Mouse (Mus musculus) kidney, embryonic 16.5 days (tissue): ENCODE results near the gene Ddx24. TPM values are rescaled to one million over a fixed set of nuclear protein-coding genes. Genes with fewer than 3 reads are reported as not detected.
A peak's percentile ranks its signal among the peaks of the same experiment; 100 is the strongest.
"Not testable (repeated sequence)": the region's sequence is repeated elsewhere in the genome, so short reads cannot be mapped to it uniquely, and the experiment has no call there.

ENCODE experiments used
- ATAC-seq: fragments of 200-750 bp; cut with Nextera tagmentation; 2 replicates; pipeline ENCODE4 v1.8.0; 2017; ENCODE audit warnings: moderate TSS enrichment; ENCODE audit not compliant: low FRiP score, low TSS enrichment
- H3K27ac ChIP-seq: fragments of 300-500 bp; sonication (generic); 2 replicates; pipeline ENCODE4 v1.5.1; 2014; ENCODE audit warnings: low read length
- H3K27me3 ChIP-seq: fragments of 300-500 bp; sonication (generic); 2 replicates; pipeline ENCODE4 v1.6.1; 2014; ENCODE audit warnings: low read length, control low read depth, mixed read lengths; ENCODE audit not compliant: insufficient read depth
- H3K36me3 ChIP-seq: fragments of 300-500 bp; sonication (generic); 2 replicates; pipeline ENCODE4 v1.6.1; 2014; ENCODE audit warnings: low read length, control low read depth, mixed read lengths; ENCODE audit not compliant: insufficient read depth
- H3K4me1 ChIP-seq: fragments of 300-500 bp; sonication (generic); 2 replicates; pipeline ENCODE4 v1.6.1; 2014; ENCODE audit warnings: low read length, control low read depth, mixed read lengths; ENCODE audit not compliant: insufficient read depth
- H3K4me2 ChIP-seq: fragments of 300-500 bp; sonication (generic); replicated peaks from 2 replicates; pipeline ENCODE4 v1.6.1; 2014; ENCODE audit warnings: low read depth, low read length
- H3K4me3 ChIP-seq: fragments of 300-500 bp; sonication (generic); 2 replicates; pipeline ENCODE4 v1.5.1; 2014; ENCODE audit warnings: mild to moderate bottlenecking, low read length
- H3K9ac ChIP-seq: fragments of 300-500 bp; sonication (generic); replicated peaks from 2 replicates; pipeline ENCODE4 v1.6.1; 2014; ENCODE audit warnings: low read length
- H3K9me3 ChIP-seq: fragments of 300-500 bp; sonication (generic); 2 replicates; pipeline ENCODE4 v1.6.1; 2016; ENCODE audit warnings: low read length, control low read depth
- WGBS: fragments of 180-500 bp; shearing (Covaris S2); extraction: QIAGEN DNeasy Blood & Tissue Kit; methylation state at CpG from one replicate; pipeline ENCODE4 v1.1.7; 2014; 5-methylcytosine and 5-hydroxymethylcytosine counted together
- polyA plus RNA-seq: library from polyadenylated mRNA; unstranded; fragments of >200 nt; fragmentation: Nextera tagmentation; extraction: Ambion mirVana; gene quantifications from 2 replicates; pipeline ENCODE4 v1.2.1, GENCODE M21; 2015

Gene Ddx24
- polyA plus RNA-seq = 74.6 and 92.1 TPM in 2 replicates

GRCm38 (mm10) chr12:103425729-103426470 is at the start of gene Ddx24:
Gene Ddx24, minus strand, starts transcription at chr12:103425830.
- under 1% methylated on average over 33 of the region's 33 CpGs for WGBS
- peak within 1 kb of the TSS; percentile 90 for H3K4me2 ChIP-seq
- peak within 1 kb of the TSS; percentile 23; the same call in 1 of the 2 replicates for H3K27ac ChIP-seq

GRCm38 (mm10) chr12:103474481-103474880 is 48.9 kb upstream of the Ddx24 start:
- no peaks in the 10 kb centered on the region for H3K4me1 ChIP-seq
- H3K9me3 ChIP-seq = no peaks in the 10 kb centered on the region
- H3K27me3 ChIP-seq = no peaks in the 10 kb centered on the region
- ATAC-seq = no peak
- no peak overlapping the region for H3K27ac ChIP-seq
- 33% methylated on average over 2 of the region's 2 CpGs for WGBS
- no peak overlapping the region for H3K4me2 ChIP-seq
- H3K4me3 ChIP-seq = no peak overlapping the region
- no peaks in the 10 kb centered on the region for H3K36me3 ChIP-seq
- no peak overlapping the region for H3K9ac ChIP-seq

More at GRCm38 (mm10) chr12:103425729-103426470, at the start of gene Ddx24:
- peak within 1 kb of the TSS; percentile 85 for H3K9ac ChIP-seq
- peak within 1 kb of the TSS; percentile 96 for H3K4me3 ChIP-seq
- H3K4me1 ChIP-seq = peaks cover 32% of the 10 kb centered on the region
- H3K9me3 ChIP-seq = no peaks in the 10 kb centered on the region
- ATAC-seq = peak; percentile 100
- H3K36me3 ChIP-seq = peaks cover 10% of the 10 kb centered on the region; the same call in 1 of the 2 replicates
- no peaks in the 10 kb centered on the region for H3K27me3 ChIP-seq

- ATAC-seq = no peak
- Histone ChIP-seq H3K4me1 (no peaks in the 10 kb centered on the region), H3K4me3 (no peak within 1 kb of the TSS), H3K36me3 (no peaks in the 10 kb centered on the region), H3K9me3 (no peaks in the 10 kb centered on the region), H3K27ac (no peak within 1 kb of the TSS), H3K27me3 (no peaks in the 10 kb centered on the region), H3K4me2 (no peak within 1 kb of the TSS), H3K9ac (no peak within 1 kb of the TSS)
- 71% methylated on average over 3 of the region's 3 CpGs for WGBS
These were observed 31.5 kb upstream of the Ddx24 start, which contains the start of gene Ifi27l2b for GRCm38 (mm10) chr12:103457140-103457539. Gene Ifi27l2b, minus strand, starts transcription at chr12:103457223.

- H3K9ac ChIP-seq, ATAC-seq, H3K27ac ChIP-seq, H3K4me2 ChIP-seq, H3K36me3 ChIP-seq, H3K27me3 ChIP-seq, H3K4me3 ChIP-seq, H3K4me1 ChIP-seq, H3K9me3 ChIP-seq: not testable (repeated sequence)
- WGBS = no CpG with 5 or more reads among the region's 1 CpGs
These were observed 31.1 kb upstream of the Ddx24 start for GRCm38 (mm10) chr12:103456727-103457126.

- Histone ChIP-seq H3K27ac (no peak overlapping the region), H3K9me3 (no peaks in the 10 kb centered on the region), H3K4me3 (no peak overlapping the region), H3K4me1 (no peaks in the 10 kb centered on the region), H3K36me3 (no peaks in the 10 kb centered on the region), H3K27me3 (no peaks in the 10 kb centered on the region), H3K4me2 (no peak overlapping the region), H3K9ac (no peak overlapping the region)
- no peak for ATAC-seq
These were observed 27.7 kb upstream of the Ddx24 start for GRCm38 (mm10) chr12:103453361-103453760.

- Histone ChIP-seq H3K36me3 (no peaks in the 10 kb centered on the region), H3K9me3 (no peaks in the 10 kb centered on the region), H3K4me3 (no peak overlapping the region), H3K4me1 (no peaks in the 10 kb centered on the region), H3K27ac (no peak overlapping the region), H3K27me3 (no peaks in the 10 kb centered on the region), H3K9ac (no peak overlapping the region), H3K4me2 (no peak overlapping the region)
- WGBS = 83% methylated on average over 3 of the region's 3 CpGs
- no peak for ATAC-seq
These were observed 19.4 kb upstream of the Ddx24 start for GRCm38 (mm10) chr12:103445060-103445459.

GRCm38 (mm10) chr12:103444261-103444660 is 18.6 kb upstream of the Ddx24 start:
- H3K4me3 ChIP-seq, H3K27me3 ChIP-seq, H3K4me2 ChIP-seq, H3K9ac ChIP-seq, H3K36me3 ChIP-seq, H3K4me1 ChIP-seq, ATAC-seq, H3K27ac ChIP-seq, H3K9me3 ChIP-seq: not testable (repeated sequence)
- 37% methylated on average over 5 of the region's 7 CpGs for WGBS

GRCm38 (mm10) chr12:103443524-103443923 is 17.9 kb upstream of the Ddx24 start, which contains the start of gene Ifi27l2a:
Gene Ifi27l2a, minus strand, starts transcription at chr12:103443680.
- Histone ChIP-seq H3K4me1 (no peaks in the 10 kb centered on the region), H3K4me3 (no peak within 1 kb of the TSS), H3K9ac (no peak within 1 kb of the TSS), H3K4me2 (no peak within 1 kb of the TSS), H3K27me3 (no peaks in the 10 kb centered on the region), H3K9me3 (no peaks in the 10 kb centered on the region), H3K27ac (no peak within 1 kb of the TSS), H3K36me3 (no peaks in the 10 kb centered on the region)
- ATAC-seq = no peak
- WGBS = 59% methylated on average over 3 of the region's 3 CpGs

- Histone ChIP-seq H3K27me3 (no peaks in the 10 kb centered on the region), H3K36me3 (no peaks in the 10 kb centered on the region), H3K4me3 (no peak overlapping the region), H3K9ac (no peak overlapping the region), H3K4me1 (no peaks in the 10 kb centered on the region), H3K9me3 (no peaks in the 10 kb centered on the region), H3K27ac (no peak overlapping the region), H3K4me2 (no peak overlapping the region)
- no peak for ATAC-seq
- WGBS = 89% methylated on average over 1 of the region's 1 CpGs
These were observed 12.0 kb upstream of the Ddx24 start for GRCm38 (mm10) chr12:103437601-103438000.

- no peak overlapping the region for H3K27ac ChIP-seq
- H3K9ac ChIP-seq = no peak overlapping the region
- H3K27me3 ChIP-seq = no peaks in the 10 kb centered on the region
- ATAC-seq = no peak
- H3K4me2 ChIP-seq = peak overlapping the region; percentile 40
- peak overlapping the region; percentile 31 for H3K4me3 ChIP-seq
- H3K36me3 ChIP-seq = no peaks in the 10 kb centered on the region
- no peaks in the 10 kb centered on the region for H3K9me3 ChIP-seq
- H3K4me1 ChIP-seq = no peaks in the 10 kb centered on the region
These were observed 9.2 kb upstream of the Ddx24 start for GRCm38 (mm10) chr12:103434861-103435260.
